ENCODE assay signal across 8 mouse cellular contexts in genomic region chr11:101176117-101176691, GRCm38 (mm10). TPM values are rescaled to one million over a fixed set of nuclear protein-coding genes. Genes with fewer than 3 reads are reported as not detected.
A peak's percentile ranks its signal among the peaks of the same experiment; 100 is the strongest.
DNase-seq lines count a peak whose midpoint lies in the region; ATAC-seq and TF ChIP-seq lines count a peak whose summit lies in the region.

No protein-coding gene starts in this region.

- DNase-seq in layer of hippocampus, adult 2 months (ENCODE audit: low spot score in 2 of 2): no peak
- no peak for DNase-seq in layer of hippocampus, adult 9-11 months
- peak; percentile 77 for DNase-seq in brain, adult 2 months (ENCODE audit: low read depth, low spot score)
- DNase-seq in kidney, postnatal 10 days: peak; percentile 78
- peak; percentile 57 for DNase-seq in midbrain, embryonic 10.5 days (ENCODE audit: low spot score)
- DNase-seq in spleen, postnatal 4 days (ENCODE audit: low spot score in 2 of 2): no peak

- H3K9ac ChIP-seq in forebrain, embryonic 15.5 days (replicated peaks): peak overlapping the region; percentile 38; the same call in 1 of the 2 replicates

- peaks cover 58% of the 10 kb centered on the region for H3K4me1 ChIP-seq in forebrain, embryonic 15.5 days
- peaks cover 76% of the 10 kb centered on the region for H3K4me1 ChIP-seq in midbrain, embryonic 10.5 days

- no peaks in the 10 kb centered on the region for H3K36me3 ChIP-seq in forebrain, embryonic 15.5 days
- H3K36me3 ChIP-seq in midbrain, embryonic 10.5 days: no peaks in the 10 kb centered on the region

- peak overlapping the region; percentile 68 for H3K4me3 ChIP-seq in layer of hippocampus, adult 2 months
- peak overlapping the region; percentile 39 for H3K4me3 ChIP-seq in forebrain, embryonic 15.5 days
- H3K4me3 ChIP-seq in midbrain, embryonic 10.5 days: peak overlapping the region; percentile 48

- peak; percentile 61 for TF ChIP-seq CTCF in layer of hippocampus, adult 2 months (conservative IDR thresholded peaks at IDR 0.05)

- peaks cover 39% of the 10 kb centered on the region for H3K27me3 ChIP-seq in forebrain, embryonic 15.5 days
- H3K27me3 ChIP-seq in midbrain, embryonic 10.5 days (ENCODE audit: low read depth, poor library complexity, severe bottlenecking): peaks cover 86% of the 10 kb centered on the region

- peak overlapping the region; percentile 50 for H3K4me2 ChIP-seq in forebrain, embryonic 15.5 days (replicated peaks)

- no peaks in the 10 kb centered on the region for H3K9me3 ChIP-seq in forebrain, embryonic 15.5 days
- H3K9me3 ChIP-seq in midbrain, embryonic 10.5 days (replicated peaks): no peaks in the 10 kb centered on the region

- peak overlapping the region; percentile 96 for H3K27ac ChIP-seq in layer of hippocampus, adult 2 months
- H3K27ac ChIP-seq in forebrain, embryonic 15.5 days (replicated peaks): no peak overlapping the region
- H3K27ac ChIP-seq in midbrain, embryonic 10.5 days (replicated peaks): peak overlapping the region; percentile 39; the same call in 1 of the 2 replicates

- no peak for ATAC-seq in forebrain, embryonic 15.5 days (replicated peaks)
- ATAC-seq in granulocyte monocyte progenitor cell, adult 5-6 weeks (replicated peaks; ENCODE audit: poor library complexity, severe bottlenecking): no peak

- under 1% methylated on average over 25 of the region's 25 CpGs for WGBS in forebrain, embryonic 15.5 days
- WGBS in midbrain, embryonic 10.5 days: under 1% methylated on average over 25 of the region's 25 CpGs

RNA-seq across cellular contexts. Expression of gene Ccr10, which starts 1.0 kb away (rescaled TPM):
- total RNA-seq in layer of hippocampus, adult 2 months (2021): not detected
- 0.14 and 0.19 TPM in 2 replicates for polyA plus RNA-seq in forebrain, embryonic 15.5 days (2015; fragmentation: Nextera tagmentation; extraction: Ambion mirVana)
- polyA plus RNA-seq in midbrain, embryonic 10.5 days (2016; fragmentation: Nextera tagmentation; extraction: Ambion mirVana): 0.17 and 0.20 TPM in 2 replicates
- total RNA-seq in granulocyte monocyte progenitor cell, adult 5-6 weeks (2014; fragmentation: Nextera tagmentation): not detected in 2 replicates
- total RNA-seq in granulocyte monocyte progenitor cell, adult 5-6 weeks (2017): 0.09 TPM in 1 of 2 replicates, not detected in the other

RNA-seq across cellular contexts. Expression of gene Plekhh3, which starts 5.1 kb away (rescaled TPM):
- total RNA-seq in layer of hippocampus, adult 2 months (2021): 10 to 100 TPM; 14.5 to 15.4 TPM
- 5.8 and 6.5 TPM in 2 replicates for polyA plus RNA-seq in forebrain, embryonic 15.5 days (2015; fragmentation: Nextera tagmentation; extraction: Ambion mirVana)
- polyA plus RNA-seq in midbrain, embryonic 10.5 days (2016; fragmentation: Nextera tagmentation; extraction: Ambion mirVana): 4.5 and 5.6 TPM in 2 replicates
- 1.4 TPM in 1 of 2 replicates, not detected in the other for total RNA-seq in granulocyte monocyte progenitor cell, adult 5-6 weeks (2014; fragmentation: Nextera tagmentation)
- 0.47 TPM in 1 of 2 replicates, not detected in the other for total RNA-seq in granulocyte monocyte progenitor cell, adult 5-6 weeks (2017)

RNA-seq across cellular contexts. Expression of gene Cntnap1, which starts 5.9 kb away (rescaled TPM):
- 100 to 1,000 TPM; 169 to 171 TPM for total RNA-seq in layer of hippocampus, adult 2 months (2021)
- 0.77 and 0.98 TPM in 2 replicates for polyA plus RNA-seq in forebrain, embryonic 15.5 days (2015; fragmentation: Nextera tagmentation; extraction: Ambion mirVana)
- 0.28 and 0.43 TPM in 2 replicates for polyA plus RNA-seq in midbrain, embryonic 10.5 days (2016; fragmentation: Nextera tagmentation; extraction: Ambion mirVana)
- 0.41 and 0.83 TPM in 2 replicates for total RNA-seq in granulocyte monocyte progenitor cell, adult 5-6 weeks (2014; fragmentation: Nextera tagmentation)
- total RNA-seq in granulocyte monocyte progenitor cell, adult 5-6 weeks (2017): 0.36 and 0.65 TPM in 2 replicates

RNA-seq across cellular contexts. Expression of gene Tubg2, which starts 20.5 kb away (rescaled TPM):
- 10 to 100 TPM; 40.2 to 44.5 TPM for total RNA-seq in layer of hippocampus, adult 2 months (2021)
- 31.2 and 32.8 TPM in 2 replicates for polyA plus RNA-seq in forebrain, embryonic 15.5 days (2015; fragmentation: Nextera tagmentation; extraction: Ambion mirVana)
- polyA plus RNA-seq in midbrain, embryonic 10.5 days (2016; fragmentation: Nextera tagmentation; extraction: Ambion mirVana): 2.1 and 3.9 TPM in 2 replicates
- total RNA-seq in granulocyte monocyte progenitor cell, adult 5-6 weeks (2014; fragmentation: Nextera tagmentation): not detected in 2 replicates
- not detected in 2 replicates for total RNA-seq in granulocyte monocyte progenitor cell, adult 5-6 weeks (2017)

RNA-seq across cellular contexts. Expression of gene Ezh1, which starts 50.1 kb away (rescaled TPM):
- total RNA-seq in layer of hippocampus, adult 2 months (2021): 10 to 100 TPM; 73.6 to 81.8 TPM
- polyA plus RNA-seq in forebrain, embryonic 15.5 days (2015; fragmentation: Nextera tagmentation; extraction: Ambion mirVana): 19.6 and 21.4 TPM in 2 replicates
- 11.1 and 11.2 TPM in 2 replicates for polyA plus RNA-seq in midbrain, embryonic 10.5 days (2016; fragmentation: Nextera tagmentation; extraction: Ambion mirVana)
- 15.2 and 31.0 TPM in 2 replicates for total RNA-seq in granulocyte monocyte progenitor cell, adult 5-6 weeks (2014; fragmentation: Nextera tagmentation)
- 13.6 and 17.7 TPM in 2 replicates for total RNA-seq in granulocyte monocyte progenitor cell, adult 5-6 weeks (2017)

Comparison
In these comparisons a context has a peak if more than half of its experiments do, and no peak if none do; other contexts are left out.
1. DNase-seq: peak in brain, adult 2 months (single experiment), kidney, postnatal 10 days (single experiment) and midbrain, embryonic 10.5 days (single experiment); none in layer of hippocampus, adult 2 months (0 of 2), layer of hippocampus, adult 9-11 months (single experiment) and spleen, postnatal 4 days (0 of 2).
2. RNA of gene Plekhh3, which starts 5.1 kb away (total RNA-seq): 14.5 to 15.4 TPM in layer of hippocampus, adult 2 months; 0.47 to 1.4 TPM in granulocyte monocyte progenitor cell, adult 5-6 weeks; every median in the first group is over 4 times any median in the second.
3. RNA of gene Cntnap1, which starts 5.9 kb away (total RNA-seq): 169 to 171 TPM in layer of hippocampus, adult 2 months; 0.36 to 0.83 TPM in granulocyte monocyte progenitor cell, adult 5-6 weeks; every median in the first group is over 10 times any median in the second.
4. Peak in every context shown above with its lines, with median percentiles within 50 percentile points of each other: H3K4me3 ChIP-seq.